Mouse (Mus musculus) cerebellum, postnatal 4 days (tissue): ENCODE measurements around the gene Gm20594.

Experiments
- DNase-seq, 2 experiments: peaks; one replicate each; pipeline ENCODE4 v3.0.0; 2022; ENCODE audit warnings: low spot score in 2 of 2, mixed read lengths in 1 of 2

Gm20594 gene

GRCm38 (mm10) chr6:79817616-79818015, at the start of gene Gm20594:
Gene Gm20594 (plus strand): TSS chr6:79817916.
- no peak for DNase-seq

GRCm38 (mm10) chr6:79818114-79818513, 398 bp downstream of the Gm20594 start:
- no peak for DNase-seq

GRCm38 (mm10) chr6:79833845-79834244, 16.1 kb downstream of the Gm20594 start:
- no peak for DNase-seq

- DNase-seq: no peak
Measured at GRCm38 (mm10) chr6:79846829-79847228, 29.1 kb downstream of the Gm20594 start.
